Mouse (Mus musculus): ENCODE data around the gene Serpinb6a. TPM values are rescaled to one million over a fixed set of nuclear protein-coding genes. Genes with fewer than 3 reads are reported as not detected.
"Not testable (repeated sequence)": the region's sequence is repeated elsewhere in the genome, so short reads cannot be mapped to it uniquely, and the experiment has no call there.

The Serpinb6a gene
- total RNA-seq, 2 experiments from 2014 or later, result 279 to 624 TPM

- peak; percentile 65 to 72 for DNase-seq (ENCODE audit: low spot score in 2 of 2)
These were observed 7.4 kb downstream of the Serpinb6a start for GRCm38 (mm10) chr13:33995197-33995596.

- no peak for DNase-seq (ENCODE audit: low spot score in 2 of 2)
These were observed 13.0 kb downstream of the Serpinb6a start for GRCm38 (mm10) chr13:33989625-33990024.

GRCm38 (mm10) chr13:33966574-33966973 lies 36.0 kb downstream of the Serpinb6a start:
- DNase-seq (ENCODE audit: low spot score in 2 of 2), result no peak

GRCm38 (mm10) chr13:33966025-33966412 lies 36.6 kb downstream of the Serpinb6a start:
- no peak for DNase-seq (ENCODE audit: low spot score in 2 of 2)

GRCm38 (mm10) chr13:33965056-33966024 lies 37.3 kb downstream of the Serpinb6a start:
- DNase-seq (ENCODE audit: low spot score in 2 of 2), result no peak

- DNase-seq (ENCODE audit: low spot score in 2 of 2), result peak; percentile 62 to 73
These were observed 38.2 kb downstream of the Serpinb6a start, which contains the start of gene Nqo2 for GRCm38 (mm10) chr13:33964206-33965046. Gene Nqo2, plus strand, starts transcription at chr13:33964687.

GRCm38 (mm10) chr13:33959771-33960170 lies 42.8 kb downstream of the Serpinb6a start:
- DNase-seq (ENCODE audit: low spot score in 2 of 2), result no peak

- no peak for DNase-seq (ENCODE audit: low spot score in 2 of 2)
These were observed 45.8 kb downstream of the Serpinb6a start for GRCm38 (mm10) chr13:33956571-33957421.

- no peak for DNase-seq (ENCODE audit: low spot score in 2 of 2)
These were observed 49.6 kb downstream of the Serpinb6a start for GRCm38 (mm10) chr13:33952947-33953346.

- DNase-seq (ENCODE audit: low spot score in 2 of 2), result no peak
These were observed 50.5 kb downstream of the Serpinb6a start for GRCm38 (mm10) chr13:33952075-33952449.

GRCm38 (mm10) chr13:33951308-33952074 lies 51.1 kb downstream of the Serpinb6a start:
- DNase-seq (ENCODE audit: low spot score in 2 of 2), result peak in 1 of 2 experiments; percentile 38

GRCm38 (mm10) chr13:33942212-33942779 lies 60.3 kb downstream of the Serpinb6a start:
- peak; percentile 52 to 53 for DNase-seq (ENCODE audit: low spot score in 2 of 2)

- peak in 1 of 2 experiments; percentile 1 for DNase-seq (ENCODE audit: low spot score in 2 of 2)
These were observed 61.2 kb downstream of the Serpinb6a start for GRCm38 (mm10) chr13:33941288-33941808.

GRCm38 (mm10) chr13:33937587-33937986 lies 65.0 kb downstream of the Serpinb6a start:
- not testable (repeated sequence) for DNase-seq (ENCODE audit: low spot score in 2 of 2)

- DNase-seq (ENCODE audit: low spot score in 2 of 2), result no peak
These were observed 65.4 kb downstream of the Serpinb6a start for GRCm38 (mm10) chr13:33937151-33937550.

GRCm38 (mm10) chr13:33935465-33936181 lies 67.0 kb downstream of the Serpinb6a start:
- DNase-seq (ENCODE audit: low spot score in 2 of 2), result peak; percentile 73 to 76

- DNase-seq (ENCODE audit: low spot score in 2 of 2), result peak; percentile 28 to 49
These were observed 67.9 kb downstream of the Serpinb6a start for GRCm38 (mm10) chr13:33934743-33935142.

- DNase-seq (ENCODE audit: low spot score in 2 of 2), result no peak
These were observed 71.7 kb downstream of the Serpinb6a start for GRCm38 (mm10) chr13:33930912-33931311.

- no peak for DNase-seq (ENCODE audit: low spot score in 2 of 2)
These were observed 72.3 kb downstream of the Serpinb6a start for GRCm38 (mm10) chr13:33930281-33930680.

Data from adrenal gland, adult 18-20 months (tissue).